Mouse (Mus musculus) lung, adult 2 months (tissue): Measurements from ENCODE around the gene Hipk2.

Experiments used
- CTCF ChIP-seq: fragments of 200-500 bp; IDR thresholded peaks from 2 replicates; pipeline ENCODE4 v1.5.1; 2011; ENCODE audit warnings: mild to moderate bottlenecking, low read length, control low read depth; ENCODE audit not compliant: insufficient read depth
- POLR2A ChIP-seq: fragments of 200-500 bp; IDR thresholded peaks from 2 replicates; pipeline ENCODE4 v1.6.1; 2011; ENCODE audit warnings: low read depth, mild to moderate bottlenecking, control low read depth, low read length, borderline replicate concordance; ENCODE audit errors: extremely low read depth

GRCm38 (mm10) chr6:38889156-38889555 lies 13.2 kb upstream of the Hipk2 start:
- no peak for TF ChIP-seq CTCF
- no peak for TF ChIP-seq POLR2A
